Mouse (Mus musculus): ENCODE measurements around the gene Rnf181. TPM values are rescaled to one million over a fixed set of nuclear protein-coding genes. Genes with fewer than 3 reads are reported as not detected.

Rnf181 gene
- polyA plus RNA-seq, 2 experiments = 42.8 to 68.0 TPM

DNA sequence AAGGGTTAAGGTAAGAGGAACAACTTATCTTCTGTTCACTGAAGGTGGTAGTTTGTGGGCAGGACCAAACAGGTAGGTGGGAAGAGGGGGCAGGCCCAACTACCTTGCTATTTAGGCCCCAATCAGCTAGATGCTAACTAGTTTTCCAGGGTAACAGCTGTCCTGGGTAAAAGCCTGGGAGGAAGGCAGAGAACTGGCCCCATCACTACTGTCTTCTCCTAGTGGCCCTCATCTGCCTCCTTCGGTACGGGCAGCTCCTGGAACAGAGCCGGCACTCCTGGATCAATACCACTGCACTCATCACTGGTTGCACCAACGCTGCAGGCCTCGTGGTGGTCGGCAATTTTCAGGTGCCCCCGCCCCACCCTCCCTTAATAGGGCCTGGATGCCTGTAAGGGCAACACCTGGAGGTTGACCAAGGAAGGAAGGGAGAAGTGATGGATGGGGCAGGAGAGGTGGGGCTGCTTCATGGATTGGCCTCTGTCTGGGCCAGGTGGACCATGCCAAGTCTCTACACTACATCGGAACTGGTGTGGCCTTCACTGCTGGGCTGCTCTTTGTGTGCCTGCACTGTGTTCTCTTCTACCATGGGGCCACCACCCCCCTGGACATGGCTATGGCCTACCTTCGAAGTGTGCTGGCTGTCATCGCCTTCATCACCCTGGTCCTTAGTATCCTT lies 8.5 kb downstream of the Rnf181 start:
- peaks cover 15 to 38% of the 10 kb centered on the region in 2 experiments for H3K4me1 ChIP-seq (replicated peaks; ENCODE audit: control insufficient read depth in 2 of 2, insufficient read depth in 2 of 2, low read length in 1 of 2)

GRCm38 (mm10) chr6:72357164-72358079 lies 9.3 kb downstream of the Rnf181 start:
- WGBS (ENCODE audit: insufficient replicate concordance) = 49% methylated on average over 5 of the region's 5 CpGs
- ATAC-seq (ENCODE audit: insufficient read depth) = peak; percentile 39
- Histone ChIP-seq H3K9ac (replicated peaks) (no peak overlapping the region), H3K9me3 (ENCODE audit: control insufficient read depth, low read length) (no peaks in the 10 kb centered on the region), H3K36me3 (replicated peaks; ENCODE audit: control insufficient read depth, insufficient read depth, low read depth) (peaks cover 20% of the 10 kb centered on the region), H3K27me3 (ENCODE audit: control insufficient read depth, insufficient read depth, low read length) (peaks cover 30% of the 10 kb centered on the region), H3K4me2 (ENCODE audit: low read depth) (peak overlapping the region; percentile 35), H3K4me3 (ENCODE audit: insufficient read depth in 1 of 2, low read depth in 2 of 2, low read length in 2 of 2) (no peak overlapping the region), H3K27ac (no peak overlapping the region), H3K4me1 (replicated peaks; ENCODE audit: control insufficient read depth in 2 of 2, insufficient read depth in 2 of 2, low read length in 1 of 2) (peaks cover 15 to 35% of the 10 kb centered on the region in 2 experiments)
- peak; percentile 61 to 64 (median 62) for DNase-seq (ENCODE audit: low read depth in 3 of 3, low spot score in 3 of 3)
- TF ChIP-seq CTCF (IDR thresholded peaks at IDR 0.05; ENCODE audit: low read depth) (no peak), EP300 (IDR thresholded peaks at IDR 0.05; ENCODE audit: low read depth) (peak; percentile 81)

More for the DNA sequence above, 8.5 kb downstream of the Rnf181 start:
- 81% methylated on average over 10 of the region's 10 CpGs for WGBS (ENCODE audit: insufficient replicate concordance)
- no peak overlapping the region for H3K9ac ChIP-seq (replicated peaks)
- no peaks in the 10 kb centered on the region for H3K9me3 ChIP-seq (ENCODE audit: control insufficient read depth, low read length)
- H3K36me3 ChIP-seq (replicated peaks; ENCODE audit: control insufficient read depth, insufficient read depth, low read depth) = peaks cover 20% of the 10 kb centered on the region
- no peak for TF ChIP-seq EP300 (IDR thresholded peaks at IDR 0.05; ENCODE audit: low read depth)
- no peak for TF ChIP-seq CTCF (IDR thresholded peaks at IDR 0.05; ENCODE audit: low read depth)
- no peak overlapping the region for H3K4me3 ChIP-seq (ENCODE audit: insufficient read depth in 1 of 2, low read depth in 2 of 2, low read length in 2 of 2)
- peaks cover 30% of the 10 kb centered on the region for H3K27me3 ChIP-seq (ENCODE audit: control insufficient read depth, insufficient read depth, low read length)
- no peak for DNase-seq (ENCODE audit: low read depth in 3 of 3, low spot score in 3 of 3)
- H3K4me2 ChIP-seq (ENCODE audit: low read depth) = peak overlapping the region; percentile 35
- ATAC-seq (ENCODE audit: insufficient read depth) = no peak
- H3K27ac ChIP-seq = no peak overlapping the region

DNA sequence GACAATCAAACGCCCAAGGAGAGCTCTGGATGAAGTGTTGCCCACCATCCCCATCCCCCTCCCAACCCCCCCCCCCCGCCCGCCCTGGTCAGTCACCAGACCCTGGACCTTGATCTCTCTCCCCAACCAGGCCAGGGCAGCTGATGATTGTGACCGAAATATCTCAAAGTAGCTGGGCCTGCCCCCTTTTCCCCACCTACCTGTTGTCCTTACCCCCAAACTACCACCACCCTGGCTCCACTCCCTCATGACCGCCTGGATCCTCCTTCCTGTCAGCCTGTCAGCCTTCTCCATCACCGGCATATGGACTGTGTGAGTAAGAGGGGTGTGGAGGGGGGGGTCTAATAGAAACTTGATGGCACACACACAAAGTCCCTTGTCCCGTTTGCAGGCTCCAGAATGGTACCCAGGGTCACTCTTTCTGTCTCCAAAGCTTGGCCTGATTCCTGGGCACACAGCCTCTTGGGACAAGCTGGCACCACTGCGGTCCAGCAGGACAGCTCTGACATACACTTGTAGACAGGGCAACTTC lies 10.7 kb downstream of the Rnf181 start:
- Histone ChIP-seq H3K9ac (replicated peaks) (peak overlapping the region; percentile 40; the same call in 1 of the 2 replicates), H3K4me2 (ENCODE audit: low read depth) (peak overlapping the region; percentile 67), H3K9me3 (ENCODE audit: control insufficient read depth, low read length) (no peaks in the 10 kb centered on the region), H3K27ac (no peak overlapping the region), H3K4me1 (replicated peaks; ENCODE audit: control insufficient read depth in 2 of 2, insufficient read depth in 2 of 2, low read length in 1 of 2) (peaks cover 19 to 34% of the 10 kb centered on the region in 2 experiments), H3K27me3 (ENCODE audit: control insufficient read depth, insufficient read depth, low read length) (peaks cover 30% of the 10 kb centered on the region), H3K36me3 (replicated peaks; ENCODE audit: control insufficient read depth, insufficient read depth, low read depth) (peaks cover 20% of the 10 kb centered on the region), H3K4me3 (ENCODE audit: insufficient read depth in 1 of 2, low read depth in 2 of 2, low read length in 2 of 2) (peak overlapping the region; percentile 51 to 56)
- 48% methylated on average over 6 of the region's 8 CpGs for WGBS (ENCODE audit: insufficient replicate concordance)
- no peak for DNase-seq (ENCODE audit: low read depth in 3 of 3, low spot score in 3 of 3)
- TF ChIP-seq EP300 (IDR thresholded peaks at IDR 0.05; ENCODE audit: low read depth) = no peak
- TF ChIP-seq CTCF (IDR thresholded peaks at IDR 0.05; ENCODE audit: low read depth) = no peak
- ATAC-seq (ENCODE audit: insufficient read depth) = peak; percentile 3; the same call in 1 of the 2 replicates

DNA sequence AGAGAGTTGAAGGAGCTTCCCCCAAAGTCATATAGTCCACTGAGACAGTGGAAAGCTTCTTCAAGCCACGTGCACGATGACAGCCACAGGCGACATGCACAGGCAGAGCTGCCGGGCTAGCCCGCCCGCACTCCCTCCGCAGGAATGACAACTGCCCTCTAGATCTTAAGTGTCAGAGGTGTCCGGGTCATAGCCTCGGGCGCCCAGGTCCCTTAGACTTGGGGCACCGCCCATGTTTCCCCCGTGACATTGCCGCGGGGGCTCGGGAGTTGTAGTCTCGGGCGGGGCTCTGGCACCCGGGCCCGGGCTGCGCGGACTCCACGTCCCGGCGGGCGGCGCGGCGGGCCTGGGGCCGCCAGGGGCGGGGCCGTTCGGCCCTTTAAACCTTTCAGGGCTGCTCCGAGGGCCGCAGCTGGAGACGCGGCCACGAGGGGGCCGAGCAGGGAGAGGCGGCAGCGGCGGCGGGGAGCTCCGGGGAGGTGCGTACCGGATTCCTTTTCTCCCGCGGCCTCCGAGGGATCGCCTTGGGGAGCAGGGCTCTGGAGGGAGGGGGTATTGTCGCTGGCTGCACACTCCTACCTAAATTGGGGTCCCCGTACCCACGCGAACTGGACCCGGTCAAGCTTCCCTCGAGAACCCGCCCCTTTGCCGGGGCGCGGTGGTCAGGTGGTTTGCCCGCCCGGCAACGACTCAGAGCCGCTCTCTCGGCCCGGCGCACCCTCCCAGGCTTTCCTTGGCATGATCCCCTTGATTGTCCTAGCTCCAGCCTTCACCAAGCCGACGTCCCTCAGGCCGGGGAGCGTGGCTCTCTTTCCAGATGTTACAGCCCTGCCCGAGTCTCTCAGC lies 11.5 kb downstream of the Rnf181 start, which contains the start of gene Tmem150a:
Tmem150a (plus strand) TSS at position 382 of the 846 bp plus-strand sequence.
- TF ChIP-seq EP300 (IDR thresholded peaks at IDR 0.05; ENCODE audit: low read depth) (no peak), CTCF (IDR thresholded peaks at IDR 0.05; ENCODE audit: low read depth) (peak; percentile 35; the same call in 1 of the 2 replicates)
- peak within 1 kb of the TSS; percentile 40; the same call in 1 of the 2 replicates for H3K9ac ChIP-seq (replicated peaks)
- ATAC-seq (ENCODE audit: insufficient read depth) = peak; percentile 57
- no peaks in the 10 kb centered on the region for H3K9me3 ChIP-seq (ENCODE audit: control insufficient read depth, low read length)
- peak within 1 kb of the TSS; percentile 67 for H3K4me2 ChIP-seq (ENCODE audit: low read depth)
- H3K27me3 ChIP-seq (ENCODE audit: control insufficient read depth, insufficient read depth, low read length) = peaks cover 30% of the 10 kb centered on the region
- no peak for DNase-seq (ENCODE audit: low read depth in 3 of 3, low spot score in 3 of 3)
- peak within 1 kb of the TSS; percentile 51 to 56 for H3K4me3 ChIP-seq (ENCODE audit: insufficient read depth in 1 of 2, low read depth in 2 of 2, low read length in 2 of 2)
- H3K4me1 ChIP-seq (replicated peaks; ENCODE audit: control insufficient read depth in 2 of 2, insufficient read depth in 2 of 2, low read length in 1 of 2) = peaks cover 18 to 33% of the 10 kb centered on the region in 2 experiments
- under 1% methylated on average over 71 of the region's 71 CpGs for WGBS (ENCODE audit: insufficient replicate concordance)
- H3K27ac ChIP-seq = no peak within 1 kb of the TSS
- peaks cover 24% of the 10 kb centered on the region for H3K36me3 ChIP-seq (replicated peaks; ENCODE audit: control insufficient read depth, insufficient read depth, low read depth)
